10 mouse cellular contexts compared by ENCODE assay signal in the genomic region with DNA sequence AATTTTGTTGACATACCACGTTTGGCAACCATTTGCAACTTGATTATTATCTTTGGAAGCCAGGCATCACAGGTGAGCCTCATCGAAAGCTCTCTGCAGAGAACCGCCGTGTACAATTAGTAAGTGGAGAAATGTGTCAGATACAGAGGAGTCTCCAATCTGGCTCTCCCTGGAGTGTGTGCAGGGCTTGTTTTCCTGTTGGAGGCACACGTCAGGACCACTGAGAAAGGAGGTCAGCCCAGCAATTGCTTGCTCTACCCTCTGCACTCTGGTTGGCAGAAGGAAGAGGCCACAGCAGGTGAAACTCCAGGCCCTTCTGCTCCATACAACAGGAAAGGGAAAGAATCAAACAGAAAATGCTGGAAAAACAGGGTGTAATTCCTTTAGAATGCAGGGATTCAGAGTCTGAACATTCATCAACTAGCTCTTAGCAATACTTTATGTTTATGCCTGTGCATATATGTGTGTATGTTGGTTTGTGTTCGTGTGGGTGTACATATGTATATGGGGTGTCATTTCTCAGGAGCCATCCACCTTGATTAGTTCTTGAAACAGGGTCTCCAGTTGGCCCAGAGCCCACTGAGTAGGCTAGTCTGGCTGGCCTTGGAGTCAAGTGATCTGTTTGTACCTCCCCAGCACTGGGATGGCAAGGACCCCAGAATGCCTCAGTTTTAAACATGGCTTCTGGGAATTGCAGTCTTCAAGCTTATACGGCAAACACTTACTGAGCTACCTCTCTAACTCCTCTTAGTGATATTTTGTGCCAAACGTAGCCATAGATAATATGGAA.
"Had no signal": no experiment of that assay in that cellular context is flagged by ENCODE, and none has a peak within 500 bp of the region (broad histone marks: within the 10 kb centered on the region; RNA-seq: fewer than 3 reads in every experiment).

No protein-coding gene starts in this region.

- H3K27ac ChIP-seq: limb, embryonic 12.5 days; liver, embryonic 15.5 days; midbrain, embryonic 13.5 days had no signal

- H3K4me1 ChIP-seq: limb, embryonic 12.5 days; liver, embryonic 15.5 days had no signal

- ATAC-seq: midbrain, embryonic 13.5 days had no signal

- H3K4me2 ChIP-seq: limb, embryonic 12.5 days; liver, embryonic 15.5 days; midbrain, embryonic 13.5 days had no signal

- H3K9ac ChIP-seq: limb, embryonic 12.5 days; liver, embryonic 15.5 days; midbrain, embryonic 13.5 days had no signal

- H3K4me3 ChIP-seq: limb, embryonic 12.5 days; liver, embryonic 15.5 days; midbrain, embryonic 13.5 days had no signal

- DNase-seq: kidney, postnatal 14 days; liver; lung, adult 2 months; right cerebral cortex, adult 18-20 months; right cerebral cortex, postnatal 25 days; thymus, adult 18-20 months; thymus, postnatal 14 days had no signal

- H3K9me3 ChIP-seq: limb, embryonic 12.5 days; liver, embryonic 15.5 days; midbrain, embryonic 13.5 days had no signal

- H3K27me3 ChIP-seq: limb, embryonic 12.5 days; midbrain, embryonic 13.5 days had no signal

- H3K36me3 ChIP-seq: limb, embryonic 12.5 days; liver, embryonic 15.5 days; midbrain, embryonic 13.5 days had no signal
